Mouse (Mus musculus): Measurements from ENCODE around the gene Pigk. TPM values are rescaled to one million over a fixed set of nuclear protein-coding genes. Genes with fewer than 3 reads are reported as not detected.

Gene Pigk
- polyA plus RNA-seq (2014; fragmentation: Illumina TruSeq; extraction: RNeasy Lipid Tissue Mini Kit (QIAGEN cat#74804); ENCODE audit: insufficient read depth, low read depth, low replicate concordance), result 20.5 TPM

DNA sequence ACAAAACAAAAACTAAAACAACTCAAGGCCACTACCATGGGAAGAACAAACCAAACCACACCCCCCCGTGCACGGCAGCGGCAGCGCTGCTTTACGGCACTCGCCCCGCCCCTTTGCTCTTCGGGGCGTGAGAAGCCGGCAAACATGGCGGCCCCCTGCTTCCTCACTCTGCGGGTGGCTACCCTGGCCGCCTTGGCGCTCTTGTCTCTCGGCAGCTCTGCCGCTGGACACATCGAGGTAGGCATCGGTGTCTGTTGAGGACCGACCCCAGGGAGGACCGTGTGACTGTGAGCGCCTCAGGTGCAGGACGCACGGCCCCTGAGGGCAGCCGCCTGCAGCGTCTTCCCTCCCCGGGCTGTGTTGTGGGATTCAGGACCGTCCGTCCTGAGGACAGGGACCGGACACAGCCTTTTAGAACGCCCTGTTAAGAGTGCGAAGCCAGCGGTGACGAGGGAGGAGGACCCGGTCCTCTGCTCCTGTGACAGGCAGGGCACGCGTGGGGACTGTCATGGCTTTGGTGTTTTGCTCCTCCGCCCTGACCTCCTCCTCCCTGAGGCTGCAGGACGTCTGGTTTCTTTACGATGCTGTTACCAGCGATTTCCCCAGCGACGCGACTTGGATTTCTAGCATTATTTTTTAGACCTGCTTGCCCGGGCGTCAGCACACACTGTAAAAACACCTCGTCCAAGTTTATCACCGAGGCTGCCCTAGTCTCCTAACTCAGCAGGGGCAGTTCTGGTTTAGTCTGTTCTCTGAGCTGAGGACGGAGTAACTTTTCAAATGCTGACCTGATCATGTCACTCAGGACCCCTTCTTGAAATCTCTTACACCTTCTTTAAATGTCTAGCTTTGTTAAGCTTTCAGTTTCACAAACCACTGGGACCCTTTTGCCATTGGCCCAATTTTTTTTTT is at the start of gene Pigk:
TSS of gene Pigk (plus strand) at position 110 of the 912 bp plus-strand sequence.

DNA sequence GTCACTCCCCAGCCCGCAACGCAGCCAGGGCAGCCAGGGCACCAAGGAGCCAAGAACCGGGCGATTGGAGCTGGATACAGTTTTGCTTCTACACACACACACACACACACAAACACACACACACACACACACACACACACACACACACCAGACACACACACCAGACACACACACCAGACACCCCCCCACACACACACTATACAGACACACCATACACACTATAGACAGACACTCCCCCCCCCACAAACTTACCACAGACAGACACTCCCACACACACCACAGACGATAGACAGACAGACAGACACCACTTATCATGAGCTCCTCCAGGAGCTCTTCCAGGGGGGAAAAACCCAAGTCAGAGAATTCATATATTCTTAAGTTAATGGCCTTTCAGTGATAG is 45.7 kb upstream of the Pigk start, which contains the start of gene Ak5:
TSS of gene Ak5 (minus strand) at position 122 of the 400 bp plus-strand sequence.

DNA sequence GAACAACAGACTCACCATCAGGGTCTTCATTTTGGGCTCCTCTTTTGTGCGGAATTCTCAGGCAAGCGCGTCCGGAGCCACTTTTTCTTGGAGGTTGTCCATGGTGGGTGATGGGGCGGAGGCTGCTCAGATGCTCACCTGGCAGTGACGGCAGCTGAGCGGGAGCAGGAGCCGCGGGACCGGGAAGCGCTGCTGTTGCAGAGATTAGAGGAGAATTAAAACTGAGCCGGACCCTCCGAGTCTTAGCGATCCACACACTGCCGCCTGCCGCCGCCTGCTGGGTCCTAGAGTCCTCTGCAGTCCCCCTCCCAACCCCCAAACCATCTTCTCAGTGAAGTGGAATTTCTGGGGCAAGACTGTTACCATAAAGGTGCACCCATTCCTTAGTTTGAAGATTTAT is 268.1 kb downstream of the Pigk start, which contains the start of gene St6galnac5:
TSS of gene St6galnac5 (minus strand) at position 259 of the 400 bp plus-strand sequence.

Other genes with a start within 250 kb of the Pigk start
- 0.37 TPM for gene Ak5, start 45.7 kb upstream of the Pigk start, polyA plus RNA-seq (2014; fragmentation: Illumina TruSeq; extraction: RNeasy Lipid Tissue Mini Kit (QIAGEN cat#74804); ENCODE audit: insufficient read depth, low read depth, low replicate concordance)